Mouse (Mus musculus): Measurements from ENCODE around the gene Fam72a.

GRCm38 (mm10) chr1:131501681-131502080, 26.0 kb upstream of the Fam72a start:
- TF ChIP-seq EP300 (IDR thresholded peaks at IDR 0.05) (0 out of 2 replicates have a peak, but pooled peaks have one; percentile 27), CTCF (IDR thresholded peaks at IDR 0.05) (no peak)

All from lung, postnatal 0 days (tissue).